Mouse (Mus musculus) heart, postnatal 14 days (tissue): ENCODE results near the gene Ppy. TPM values are rescaled to one million over a fixed set of nuclear protein-coding genes. Genes with fewer than 3 reads are reported as not detected.
A peak's percentile ranks its signal among the peaks of the same experiment; 100 is the strongest.

Source experiments
- DNase-seq, 2 experiments: peaks; one replicate each; pipeline ENCODE4 v3.0.0; 2021 to 2022
- intact Hi-C: fragments of 180-260 bp; cut with DNase I; formaldehyde crosslinking; loops from one replicate; pipeline ENCODE4 v1.15.1; 2025
- total RNA-seq, 2 experiments: library from RNA; stranded (reverse); gene quantifications; 2 replicates each; pipeline ENCODE4 v1.2.3; 2021

Gene Ppy
- total RNA-seq, 2 experiments from 2014 or later = not detected

- intact Hi-C loops = no loop called here
- DNase-seq = peak; percentile 73 to 83
Observed at GRCm38 (mm10) chr11:102051541-102051940, 49.6 kb downstream of the Ppy start.

Other genes starting within 250 kb of the Ppy start
- 10 to 100 TPM; 13.4 to 18.0 TPM for gene Meox1, start 206.9 kb downstream of the Ppy start, total RNA-seq
- 1 to 10 TPM in 1 of 2 experiments, under 1 TPM in 1; 0.68 to 1.3 TPM for gene Sost, start 134.3 kb downstream of the Ppy start, total RNA-seq
- not detected for gene Cfap97d1, start 117.0 kb downstream of the Ppy start, total RNA-seq
- gene Dusp3, start 114.3 kb downstream of the Ppy start, total RNA-seq = 100 to 1,000 TPM; 130 to 137 TPM
- 1 to 10 TPM; 4.3 to 5.2 TPM for gene Mpp3, start 72.9 kb downstream of the Ppy start, total RNA-seq
- 10 to 100 TPM; 61.8 to 69.1 TPM for gene Cd300lg, start 59.8 kb downstream of the Ppy start, total RNA-seq
- 1 to 10 TPM; 2.7 to 3.8 TPM for gene Mpp2, start 12.8 kb downstream of the Ppy start, total RNA-seq
- not detected for gene Pyy, start 6.5 kb upstream of the Ppy start, total RNA-seq
- gene Nags, start 44.2 kb upstream of the Ppy start, total RNA-seq = not detected
- gene Tmem101, start 55.1 kb upstream of the Ppy start, total RNA-seq = 10 to 100 TPM; 14.5 TPM
- gene Lsm12, start 84.0 kb upstream of the Ppy start, total RNA-seq = 10 to 100 TPM; 44.4 to 47.6 TPM
- gene G6pc3, start 88.3 kb upstream of the Ppy start, total RNA-seq = 10 to 100 TPM; 35.0 to 35.7 TPM
- 100 to 1,000 TPM; 122 to 138 TPM for gene Hdac5, start 128.8 kb upstream of the Ppy start, total RNA-seq
- gene BC030867, start 147.6 kb upstream of the Ppy start, total RNA-seq = under 1 TPM; 0.74 to 0.83 TPM
- under 1 TPM; 0.61 to 0.62 TPM for gene Asb16, start 167.4 kb upstream of the Ppy start, total RNA-seq
- gene Tmub2, start 183.6 kb upstream of the Ppy start, total RNA-seq = 10 to 100 TPM; 26.6 TPM
- gene Atxn7l3, start 195.3 kb upstream of the Ppy start, total RNA-seq = 10 to 100 TPM; 26.5 to 29.5 TPM
- gene Ubtf, start 218.4 kb upstream of the Ppy start, total RNA-seq = 10 to 100 TPM; 60.1 to 69.7 TPM